ENCODE assay signal across 14 mouse cellular contexts in genomic region chr17:31450206-31450605, GRCm38 (mm10).
DNase-seq lines count a peak whose midpoint lies in the region; ATAC-seq and TF ChIP-seq lines count a peak whose summit lies in the region.
"Had no signal": no experiment of that assay in that cellular context is flagged by ENCODE, and none has a peak within 500 bp of the region (broad histone marks: within the 10 kb centered on the region; RNA-seq: fewer than 3 reads in every experiment).

No protein-coding gene starts in this region.

- 0 out of 2 replicates have a peak overlapping the region, but pooled peaks have one; percentile 10 for H3K9ac ChIP-seq in midbrain, embryonic 16.5 days (ENCODE audit: low read depth, low read length)
- H3K9ac ChIP-seq: liver, embryonic 15.5 days; neural tube, embryonic 12.5 days had no signal

- ATAC-seq in midbrain, embryonic 16.5 days: no peak

- no peaks in the 10 kb centered on the region for H3K9me3 ChIP-seq in midbrain, embryonic 16.5 days (replicated peaks; ENCODE audit: control insufficient read depth, low read length, poor library complexity, severe bottlenecking)
- H3K9me3 ChIP-seq: liver, embryonic 15.5 days; neural tube, embryonic 12.5 days had no signal

- WGBS in midbrain, embryonic 16.5 days: 71% methylated on average over 3 of the region's 3 CpGs

- peaks cover 4% of the 10 kb centered on the region; the same call in 1 of the 2 replicates for H3K4me1 ChIP-seq in midbrain, embryonic 16.5 days (ENCODE audit: control insufficient read depth, insufficient read depth, low read length)
- H3K4me1 ChIP-seq: liver, embryonic 15.5 days had no signal

- H3K4me2 ChIP-seq in midbrain, embryonic 16.5 days (ENCODE audit: low read length): no peak overlapping the region
- H3K4me2 ChIP-seq: liver, embryonic 15.5 days; neural tube, embryonic 12.5 days had no signal

- peaks cover 2% of the 10 kb centered on the region for H3K36me3 ChIP-seq in midbrain, embryonic 16.5 days (ENCODE audit: control insufficient read depth, insufficient read depth, low read length)
- H3K36me3 ChIP-seq: liver, embryonic 15.5 days had no signal

- H3K27ac ChIP-seq in midbrain, embryonic 16.5 days (ENCODE audit: low read length): peak overlapping the region; percentile 58
- H3K27ac ChIP-seq: liver, embryonic 15.5 days had no signal

- H3K4me3 ChIP-seq in midbrain, embryonic 16.5 days (ENCODE audit: low read depth, low read length): no peak overlapping the region
- H3K4me3 ChIP-seq: erythroblast, embryonic 14.5 days; liver, embryonic 15.5 days; neural tube, embryonic 12.5 days had no signal

- TF ChIP-seq POLR2A in brain, embryonic 14.5 days (IDR thresholded peaks at IDR 0.05; ENCODE audit: borderline replicate concordance, extremely low read depth, insufficient read depth, insufficient read length, poor library complexity, severe bottlenecking): no peak

- no peak for TF ChIP-seq CTCF in brain, embryonic 14.5 days (IDR thresholded peaks at IDR 0.05; ENCODE audit: borderline replicate concordance, extremely low read depth, insufficient read depth, insufficient read length)

- H3K27me3 ChIP-seq in midbrain, embryonic 16.5 days (ENCODE audit: control insufficient read depth, insufficient read depth, low read depth, low read length): no peaks in the 10 kb centered on the region
- H3K27me3 ChIP-seq: liver, embryonic 15.5 days; neural tube, embryonic 12.5 days had no signal

- DNase-seq in cerebellum, postnatal 10 days: peak; percentile 86 to 90
- no peak for DNase-seq in cerebellum, adult 18-20 months
- peak; percentile 30 for DNase-seq in layer of hippocampus, adult 11-12 months (ENCODE audit: low spot score)
- no peak for DNase-seq in layer of hippocampus, adult 9-10 months (ENCODE audit: low spot score)
- DNase-seq in brain, embryonic 14.5 days (ENCODE audit: low read depth): peak; percentile 79
- no peak for DNase-seq in thymus, postnatal 0 days (ENCODE audit: low spot score)
- no peak for DNase-seq in gastrocnemius, postnatal 4 days (ENCODE audit: low spot score in 2 of 2)
- DNase-seq: gastrocnemius, postnatal 14 days; heart, postnatal 10 days; thymus, postnatal 4 days had no signal

Comparison
In these comparisons a context has a peak if more than half of its experiments do, and no peak if none do; other contexts are left out.
1. DNase-seq: peak in cerebellum, postnatal 10 days (2 of 2), layer of hippocampus, adult 11-12 months (single experiment) and brain, embryonic 14.5 days (single experiment); none in cerebellum, adult 18-20 months (0 of 2), layer of hippocampus, adult 9-10 months (single experiment), thymus, postnatal 0 days (single experiment) and gastrocnemius, postnatal 4 days (0 of 2).